8 mouse cellular contexts compared by ENCODE assay signal in genomic region chr6:92534226-92535031, GRCm38 (mm10).
DNase-seq lines count a peak whose midpoint lies in the region; ATAC-seq lines count a peak whose summit lies in the region.

No protein-coding gene starts in this region.

- peak overlapping the region; percentile 64 for H3K9ac ChIP-seq in embryonic facial prominence, embryonic 13.5 days
- H3K9ac ChIP-seq in midbrain, embryonic 12.5 days (replicated peaks): peak overlapping the region; percentile 32; the same call in 1 of the 2 replicates
- peak overlapping the region; percentile 54 for H3K9ac ChIP-seq in stomach, embryonic 14.5 days (replicated peaks; ENCODE audit: low read depth, low read length)

- H3K9me3 ChIP-seq in embryonic facial prominence, embryonic 13.5 days: no peaks in the 10 kb centered on the region
- H3K9me3 ChIP-seq in midbrain, embryonic 12.5 days: no peaks in the 10 kb centered on the region
- no peaks in the 10 kb centered on the region for H3K9me3 ChIP-seq in stomach, embryonic 14.5 days (ENCODE audit: control insufficient read depth, low read depth, low read length)

- intact Hi-C loops in left cerebral cortex, postnatal 4 days (cut with DNase I): no loop called here

- peaks cover 29% of the 10 kb centered on the region for H3K4me1 ChIP-seq in embryonic facial prominence, embryonic 13.5 days
- peaks cover 9% of the 10 kb centered on the region for H3K4me1 ChIP-seq in midbrain, embryonic 12.5 days
- H3K4me1 ChIP-seq in stomach, embryonic 14.5 days (ENCODE audit: control insufficient read depth, insufficient read depth, low read length): peaks cover 13% of the 10 kb centered on the region; the same call in 1 of the 2 replicates

- DNase-seq in adrenal gland, adult 2 months: peak; percentile 82
- DNase-seq in heart, adult 8-10 months (ENCODE audit: low spot score): peak; percentile 70
- peak; percentile 33 for DNase-seq in kidney, adult 18-20 months
- peak; percentile 14 for DNase-seq in left cerebral cortex, postnatal 4 days

- WGBS in embryonic facial prominence, embryonic 13.5 days: 8% methylated on average over 11 of the region's 11 CpGs
- 12% methylated on average over 11 of the region's 11 CpGs for WGBS in midbrain, embryonic 12.5 days
- WGBS in stomach, embryonic 14.5 days: 7% methylated on average over 11 of the region's 11 CpGs

- H3K4me2 ChIP-seq in embryonic facial prominence, embryonic 13.5 days: peak overlapping the region; percentile 66
- H3K4me2 ChIP-seq in midbrain, embryonic 12.5 days (replicated peaks): peak overlapping the region; percentile 51
- peak overlapping the region; percentile 51 for H3K4me2 ChIP-seq in stomach, embryonic 14.5 days (replicated peaks; ENCODE audit: low read depth, low read length)

- peak overlapping the region; percentile 40 for H3K4me3 ChIP-seq in embryonic facial prominence, embryonic 13.5 days
- H3K4me3 ChIP-seq in midbrain, embryonic 12.5 days: peak overlapping the region; percentile 27
- peak overlapping the region; percentile 50 for H3K4me3 ChIP-seq in stomach, embryonic 14.5 days (ENCODE audit: low read depth, low read length)

- H3K27me3 ChIP-seq in embryonic facial prominence, embryonic 13.5 days: no peaks in the 10 kb centered on the region
- 0 out of 2 replicates have a peak, but pooled peaks cover 2% of the 10 kb centered on the region for H3K27me3 ChIP-seq in midbrain, embryonic 12.5 days
- H3K27me3 ChIP-seq in stomach, embryonic 14.5 days (ENCODE audit: control insufficient read depth, insufficient read depth, low read length): no peaks in the 10 kb centered on the region

- ATAC-seq in embryonic facial prominence, embryonic 13.5 days (ENCODE audit: insufficient number of reproducible peaks, insufficient read depth, low FRiP score, low TSS enrichment, low read depth): peak; percentile 83; the same call in 1 of the 2 replicates
- ATAC-seq in midbrain, embryonic 12.5 days (ENCODE audit: low FRiP score, low read depth): peak; percentile 49; the same call in 1 of the 2 replicates
- peak; percentile 82; the same call in 1 of the 2 replicates for ATAC-seq in stomach, embryonic 14.5 days (ENCODE audit: insufficient number of reproducible peaks, insufficient read depth, low FRiP score, low read depth)
- no peak for ATAC-seq in megakaryocyte progenitor cell, adult 5-6 weeks (replicated peaks; ENCODE audit: poor library complexity)

- H3K36me3 ChIP-seq in embryonic facial prominence, embryonic 13.5 days: no peaks in the 10 kb centered on the region
- no peaks in the 10 kb centered on the region for H3K36me3 ChIP-seq in midbrain, embryonic 12.5 days
- no peaks in the 10 kb centered on the region for H3K36me3 ChIP-seq in stomach, embryonic 14.5 days (ENCODE audit: control insufficient read depth, insufficient read depth, low read length)

- H3K27ac ChIP-seq in embryonic facial prominence, embryonic 13.5 days: peak overlapping the region; percentile 11; the same call in 1 of the 2 replicates
- H3K27ac ChIP-seq in midbrain, embryonic 12.5 days (replicated peaks): no peak overlapping the region
- H3K27ac ChIP-seq in stomach, embryonic 14.5 days (ENCODE audit: low read length): peak overlapping the region; percentile 76; the same call in 1 of the 2 replicates

Comparison
In these comparisons a context has a peak if more than half of its experiments do, and no peak if none do; other contexts are left out.
1. DNase-seq: peak in every context shown above with its lines; median percentile 82 in adrenal gland, adult 2 months; 70 in heart, adult 8-10 months; 33 in kidney, adult 18-20 months; 14 in left cerebral cortex, postnatal 4 days.